ENCODE assay signal across 12 mouse cellular contexts in the genomic region with DNA sequence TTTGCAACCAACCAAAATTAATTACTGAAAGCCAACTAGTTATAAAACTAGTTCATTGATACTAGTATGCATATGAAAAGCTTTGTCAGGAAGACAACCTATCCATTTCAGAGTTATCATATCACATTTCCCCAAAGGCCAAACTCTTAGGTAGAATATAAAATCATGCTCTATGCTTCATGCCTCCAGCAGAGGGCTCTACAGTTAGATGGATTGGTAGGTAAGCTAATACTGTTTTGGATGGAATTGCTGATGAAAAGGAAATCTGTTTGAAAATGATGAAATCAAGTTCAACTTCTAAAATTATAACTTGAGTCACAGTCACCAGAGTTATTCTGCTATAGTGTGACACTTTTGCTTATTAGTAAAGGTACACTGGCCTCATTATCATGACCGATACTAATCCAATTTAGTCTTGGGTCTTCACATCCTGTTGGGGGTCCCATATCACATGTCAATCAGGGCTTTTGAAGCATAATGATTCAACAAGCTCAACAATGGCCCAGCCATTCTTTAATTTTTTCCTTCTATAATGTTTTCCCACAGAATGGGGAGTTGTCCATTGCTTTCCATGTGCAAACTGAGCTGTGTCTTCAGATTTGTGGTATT.
DNase-seq lines count a peak whose midpoint lies in the region; ATAC-seq and TF ChIP-seq lines count a peak whose summit lies in the region.
"Had no signal": no experiment of that assay in that cellular context is flagged by ENCODE, and none has a peak within 500 bp of the region (broad histone marks: within the 10 kb centered on the region; RNA-seq: fewer than 3 reads in every experiment).

No protein-coding gene starts in this region.

- TF ChIP-seq CTCF in kidney, postnatal 0 days (IDR thresholded peaks at IDR 0.05; ENCODE audit: low read depth): peak; percentile 86

- WGBS in kidney, postnatal 0 days: 85% methylated on average over 1 of the region's 1 CpGs

- no peaks in the 10 kb centered on the region for H3K4me1 ChIP-seq in kidney, postnatal 0 days (replicated peaks; ENCODE audit: insufficient read depth, low read length)
- H3K4me1 ChIP-seq: embryonic facial prominence, embryonic 13.5 days had no signal

- H3K36me3 ChIP-seq in kidney, postnatal 0 days (ENCODE audit: insufficient read depth, low read length): 0 out of 2 replicates have a peak, but pooled peaks cover 15% of the 10 kb centered on the region

- H3K4me3 ChIP-seq in kidney, postnatal 0 days (replicated peaks; ENCODE audit: low read depth, low read length): no peak overlapping the region
- H3K4me3 ChIP-seq: embryonic facial prominence, embryonic 13.5 days; heart, embryonic 13.5 days had no signal

- no peak overlapping the region for H3K27ac ChIP-seq in kidney, postnatal 0 days
- H3K27ac ChIP-seq: embryonic facial prominence, embryonic 13.5 days; heart, embryonic 13.5 days; macrophage had no signal

- no peaks in the 10 kb centered on the region for H3K9me3 ChIP-seq in kidney, postnatal 0 days (replicated peaks; ENCODE audit: low read length)
- H3K9me3 ChIP-seq: heart, embryonic 13.5 days had no signal

- peak; percentile 20 for DNase-seq in adrenal gland, postnatal 14 days
- no peak for DNase-seq in adrenal gland, postnatal 10 days
- peak; percentile 65 for DNase-seq in kidney, postnatal 0 days (ENCODE audit: low spot score)
- DNase-seq in kidney, postnatal 14 days: no peak
- DNase-seq in adipocyte (ENCODE audit: low spot score): peak; percentile 14
- DNase-seq: thymus, postnatal 36 days had no signal

- no peak for ATAC-seq in kidney, postnatal 0 days (replicated peaks; ENCODE audit: low FRiP score, low read depth)
- peak; percentile 65; the same call in 1 of the 2 replicates for ATAC-seq in megakaryocyte-erythroid progenitor cell, adult 5-6 weeks (replicated peaks; ENCODE audit: low FRiP score, low TSS enrichment, poor library complexity, severe bottlenecking)
- ATAC-seq in granulocyte monocyte progenitor cell, adult 5-6 weeks (replicated peaks; ENCODE audit: poor library complexity, severe bottlenecking): no peak; the same call in 1 of the 2 replicates
- ATAC-seq in erythroblast, adult 5-6 weeks (replicated peaks; ENCODE audit: low FRiP score, poor library complexity, severe bottlenecking): no peak

- no peak overlapping the region for H3K4me2 ChIP-seq in kidney, postnatal 0 days (ENCODE audit: low read length)
- H3K4me2 ChIP-seq: embryonic facial prominence, embryonic 13.5 days; heart, embryonic 13.5 days had no signal

- no peaks in the 10 kb centered on the region for H3K27me3 ChIP-seq in kidney, postnatal 0 days (ENCODE audit: insufficient read depth, low read length)
- H3K27me3 ChIP-seq: embryonic facial prominence, embryonic 13.5 days; heart, embryonic 13.5 days had no signal

- H3K9ac ChIP-seq in kidney, postnatal 0 days (ENCODE audit: low read depth, low read length): no peak overlapping the region
- H3K9ac ChIP-seq: embryonic facial prominence, embryonic 13.5 days; heart, embryonic 13.5 days had no signal

Comparison
In these comparisons a context has a peak if more than half of its experiments do, and no peak if none do; other contexts are left out.
1. DNase-seq: peak in adrenal gland, postnatal 14 days (single experiment), kidney, postnatal 0 days (single experiment) and adipocyte (single experiment); none in adrenal gland, postnatal 10 days (single experiment) and kidney, postnatal 14 days (single experiment).